Mouse (Mus musculus) cerebellum, adult 2 months (tissue): ENCODE data around the gene Ash1l. TPM values are rescaled to one million over a fixed set of nuclear protein-coding genes. Genes with fewer than 3 reads are reported as not detected.
A peak's percentile ranks its signal among the peaks of the same experiment; 100 is the strongest.

Source experiments
- DNase-seq, 2 experiments: peaks; one replicate each; pipeline ENCODE4 v3.0.0; 2021
- H3K27ac ChIP-seq: fragments of 200-500 bp; 2 replicates; pipeline ENCODE4 v1.5.1; 2012; ENCODE audit warnings: low read length, control low read depth, inconsistent platforms; ENCODE audit not compliant: insufficient read depth
- H3K27me3 ChIP-seq: fragments of 200-500 bp; 2 replicates; pipeline ENCODE4 v1.6.1; 2012; ENCODE audit warnings: inconsistent platforms, mild to moderate bottlenecking, low read length, moderate library complexity; ENCODE audit not compliant: control insufficient read depth, insufficient read depth
- H3K4me1 ChIP-seq: fragments of 200-500 bp; 2 replicates; pipeline ENCODE4 v1.6.1; 2011; ENCODE audit warnings: low read length; ENCODE audit not compliant: control insufficient read depth, insufficient read depth
- H3K4me3 ChIP-seq: fragments of 200-500 bp; replicated peaks from 2 replicates; pipeline ENCODE3; 2011; ENCODE audit warnings: mild to moderate bottlenecking, low read depth, low read length, control low read depth; ENCODE audit not compliant: insufficient read depth
- CTCF ChIP-seq: fragments of 200-500 bp; IDR thresholded peaks from 2 replicates; pipeline ENCODE4 v1.5.1; 2011; ENCODE audit warnings: low read depth, mild to moderate bottlenecking, control low read depth, low read length, moderate library complexity, borderline replicate concordance; ENCODE audit not compliant: insufficient read depth
- POLR2A ChIP-seq: fragments of 200-500 bp; IDR thresholded peaks from 2 replicates; pipeline ENCODE4 v1.6.1; 2011; ENCODE audit warnings: low read length, control low read depth, borderline replicate concordance; ENCODE audit not compliant: insufficient read depth
- WGBS: fragments of 180-500 bp; shearing (Covaris S2); methylation state at CpG from one replicate; pipeline ENCODE4 v1.1.7; 2018; 5-methylcytosine and 5-hydroxymethylcytosine counted together
- polyA plus RNA-seq: library from polyadenylated mRNA; depleted of rRNA; stranded (reverse); fragments of >200 nt; gene quantifications from 2 replicates; pipeline ENCODE4 v1.2.3, GENCODE M21; 2012; rRNA removed

Ash1l gene
- 32.2 and 32.7 TPM in 2 replicates for polyA plus RNA-seq

GRCm38 (mm10) chr3:88950576-88951326, at the start of gene Ash1l, which contains the start of gene Dap3:
Ash1l (plus strand) TSS chr3:88950622.
Dap3 (minus strand) TSS chr3:88951181.
- peaks cover 2% of the 10 kb centered on the region; the same call in 1 of the 2 replicates for H3K4me1 ChIP-seq
- H3K27me3 ChIP-seq = no peaks in the 10 kb centered on the region
- H3K4me3 ChIP-seq = peak within 1 kb of the TSS; percentile 77
- peak; percentile 79 to 87 for DNase-seq
- peak; percentile 24; the same call in 1 of the 2 replicates for TF ChIP-seq CTCF
- TF ChIP-seq POLR2A = 0 out of 2 replicates have a peak, but pooled peaks have one; percentile 19
- WGBS = 1% methylated on average over 43 of the region's 64 CpGs
- peak within 1 kb of the TSS; percentile 92 for H3K27ac ChIP-seq

DNA sequence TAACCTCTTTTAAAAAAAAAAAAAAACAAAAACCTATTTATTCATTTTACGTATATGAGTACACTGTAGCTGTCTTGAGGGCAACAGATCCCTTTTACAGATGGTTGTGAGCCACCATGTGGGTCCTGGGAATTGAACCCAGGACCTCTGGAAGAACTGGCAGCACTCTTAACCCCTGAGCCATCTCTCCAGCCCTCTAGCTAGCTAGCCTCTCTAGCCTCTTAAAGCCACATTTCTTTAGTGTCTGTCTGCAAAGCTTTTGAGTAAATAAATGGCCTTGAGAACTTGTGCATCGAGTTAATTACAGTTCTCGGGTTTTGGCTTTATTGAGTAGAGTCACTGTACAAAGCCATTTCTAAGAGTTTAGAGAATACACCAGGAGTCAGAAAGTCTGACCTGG, 45.6 kb upstream of the Ash1l start:
- H3K27ac ChIP-seq = no peak overlapping the region
- WGBS = 92% methylated on average over 3 of the region's 3 CpGs
- TF ChIP-seq CTCF (no peak), POLR2A (no peak)
- no peaks in the 10 kb centered on the region for H3K4me1 ChIP-seq
- no peak overlapping the region for H3K4me3 ChIP-seq
- DNase-seq = no peak
- no peaks in the 10 kb centered on the region for H3K27me3 ChIP-seq

DNA sequence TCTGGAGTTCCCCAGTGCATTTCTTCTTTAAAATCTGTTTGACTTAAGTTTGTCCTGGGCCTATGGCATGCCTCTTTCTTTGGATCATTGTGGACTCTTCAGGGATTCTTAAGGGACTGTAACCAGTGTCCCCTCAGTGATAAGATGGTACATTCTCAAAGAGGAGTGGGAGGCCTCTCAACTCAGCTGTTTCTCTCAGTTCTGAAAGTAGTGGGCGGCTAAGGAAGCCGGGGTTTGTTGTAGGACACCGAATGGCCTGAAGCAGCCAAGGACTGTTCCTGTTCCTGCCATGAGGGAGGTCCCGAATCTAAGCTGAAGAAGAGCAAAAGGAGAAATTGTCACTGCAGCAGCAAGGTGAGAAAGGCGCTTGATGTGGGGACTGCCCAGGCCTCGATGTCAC, 45.2 kb upstream of the Ash1l start:
- TF ChIP-seq CTCF (no peak), POLR2A (no peak)
- Histone ChIP-seq H3K4me1 (no peaks in the 10 kb centered on the region), H3K27me3 (no peaks in the 10 kb centered on the region), H3K4me3 (no peak overlapping the region), H3K27ac (no peak overlapping the region)
- 85% methylated on average over 6 of the region's 6 CpGs for WGBS
- no peak for DNase-seq

GRCm38 (mm10) chr3:88905741-88906140, 44.7 kb upstream of the Ash1l start:
- Histone ChIP-seq H3K27ac (no peak overlapping the region), H3K4me1 (no peaks in the 10 kb centered on the region), H3K4me3 (no peak overlapping the region), H3K27me3 (no peaks in the 10 kb centered on the region)
- WGBS = 93% methylated on average over 2 of the region's 2 CpGs
- DNase-seq = no peak
- no peak for TF ChIP-seq POLR2A
- TF ChIP-seq CTCF = no peak

- no peak for DNase-seq
- H3K27ac ChIP-seq = no peak overlapping the region
- H3K27me3 ChIP-seq = no peaks in the 10 kb centered on the region
- WGBS = 86% methylated on average over 6 of the region's 6 CpGs
- TF ChIP-seq POLR2A (no peak), CTCF (no peak)
- no peak overlapping the region for H3K4me3 ChIP-seq
- H3K4me1 ChIP-seq = no peaks in the 10 kb centered on the region
These were observed 43.8 kb upstream of the Ash1l start for GRCm38 (mm10) chr3:88906393-88907159.

DNA sequence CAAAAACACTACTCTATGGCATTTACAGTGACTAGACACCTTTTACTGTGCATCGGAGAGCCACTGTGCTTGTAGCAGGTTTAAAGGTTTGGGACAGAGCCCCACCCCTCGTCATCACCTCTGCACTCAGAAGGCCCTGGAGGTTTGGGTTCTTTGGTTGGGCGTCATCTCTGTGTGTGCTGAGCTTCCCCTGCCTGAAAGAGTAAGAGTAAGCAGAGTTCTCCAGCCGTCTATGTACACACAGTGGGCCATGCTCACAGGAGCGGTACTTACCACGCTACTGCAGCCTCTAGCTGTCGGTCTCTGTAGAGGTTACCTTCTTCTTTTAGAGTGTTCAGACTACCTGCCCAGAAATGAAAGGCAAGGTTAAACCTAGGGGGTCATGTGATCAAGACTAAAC, 37.8 kb upstream of the Ash1l start:
- 0 out of 2 replicates have a peak, but pooled peaks cover 4% of the 10 kb centered on the region for H3K4me1 ChIP-seq
- no peak overlapping the region for H3K27ac ChIP-seq
- TF ChIP-seq POLR2A (no peak), CTCF (no peak)
- no peak overlapping the region for H3K4me3 ChIP-seq
- no peak for DNase-seq
- H3K27me3 ChIP-seq = no peaks in the 10 kb centered on the region
- 92% methylated on average over 7 of the region's 7 CpGs for WGBS

- WGBS = under 1% methylated on average over 62 of the region's 62 CpGs
- peak within 1 kb of the TSS; percentile 83 for H3K27ac ChIP-seq
- DNase-seq = peak; percentile 92 to 94
- no peak for TF ChIP-seq CTCF
- peak; percentile 97 for TF ChIP-seq POLR2A
- H3K4me1 ChIP-seq = 0 out of 2 replicates have a peak, but pooled peaks cover 4% of the 10 kb centered on the region
- H3K4me3 ChIP-seq = peak within 1 kb of the TSS; percentile 75
- no peaks in the 10 kb centered on the region for H3K27me3 ChIP-seq
These were observed 36.7 kb upstream of the Ash1l start, which contains the start of gene Msto1 for GRCm38 (mm10) chr3:88913511-88914383. Msto1 (minus strand) TSS chr3:88913999.
